Mouse (Mus musculus) olfactory bulb, adult 2 months (tissue): ENCODE data around the gene Lim2. TPM values are rescaled to one million over a fixed set of nuclear protein-coding genes. Genes with fewer than 3 reads are reported as not detected.

Experiments
- H3K27ac ChIP-seq: fragments of 200-500 bp; 2 replicates; pipeline ENCODE4 v1.5.1; 2012; ENCODE audit warnings: low read depth, low read length; ENCODE audit not compliant: insufficient read depth
- H3K4me1 ChIP-seq: fragments of 200-500 bp; 2 replicates; pipeline ENCODE4 v1.6.1; 2012; ENCODE audit warnings: low read length; ENCODE audit not compliant: control insufficient read depth, insufficient read depth
- H3K4me3 ChIP-seq: fragments of 200-500 bp; 2 replicates; pipeline ENCODE4 v1.5.1; 2012; ENCODE audit warnings: mild to moderate bottlenecking, low read depth, low read length, moderate library complexity; ENCODE audit not compliant: insufficient read depth
- CTCF ChIP-seq: fragments of 200-500 bp; IDR thresholded peaks from 2 replicates; pipeline ENCODE4 v1.5.1; 2012; ENCODE audit warnings: low read depth, mild to moderate bottlenecking, low read length, moderate library complexity; ENCODE audit not compliant: insufficient read depth
- POLR2A ChIP-seq: fragments of 200-500 bp; IDR thresholded peaks from 2 replicates; pipeline ENCODE4 v1.6.1; 2012; ENCODE audit warnings: mild to moderate bottlenecking, low read depth, low read length, moderate library complexity; ENCODE audit not compliant: insufficient read depth
- WGBS: fragments of 180-500 bp; shearing (Covaris S2); methylation state at CpG from one replicate; pipeline ENCODE4 v1.1.7; 2018; 5-methylcytosine and 5-hydroxymethylcytosine counted together
- polyA plus RNA-seq: library from polyadenylated mRNA; stranded (reverse); fragments of >200 nt; gene quantifications from 2 replicates; pipeline ENCODE4 v1.2.4, GENCODE M21; 2012; ENCODE audit warnings: low replicate concordance; ENCODE audit not compliant: missing spikeins, insufficient read depth, insufficient read length

Lim2 gene
- polyA plus RNA-seq, 1 experiment = not detected

GRCm38 (mm10) chr7:43481191-43481590 lies 53.7 kb downstream of the Lim2 start:
- Histone ChIP-seq H3K4me3 (no peak overlapping the region), H3K27ac (peak overlapping the region; percentile 93), H3K4me1 (peaks cover 47% of the 10 kb centered on the region)
- WGBS = 16% methylated on average over 3 of the region's 3 CpGs
- TF ChIP-seq POLR2A (no peak), CTCF (no peak)

- Histone ChIP-seq H3K27ac (peak overlapping the region; percentile 93), H3K4me1 (peaks cover 49% of the 10 kb centered on the region), H3K4me3 (no peak overlapping the region)
- 30% methylated on average over 8 of the region's 8 CpGs for WGBS
- TF ChIP-seq POLR2A (no peak), CTCF (no peak)
Measured at GRCm38 (mm10) chr7:43482090-43482716, 54.7 kb downstream of the Lim2 start.

GRCm38 (mm10) chr7:43483236-43483635 lies 55.8 kb downstream of the Lim2 start:
- no peak for TF ChIP-seq CTCF
- no peak for TF ChIP-seq POLR2A
- Histone ChIP-seq H3K4me3 (no peak overlapping the region), H3K4me1 (peaks cover 46% of the 10 kb centered on the region), H3K27ac (no peak overlapping the region; the same call in 1 of the 2 replicates)
- 44% methylated on average over 10 of the region's 10 CpGs for WGBS

Other genes starting within 250 kb of the Lim2 start
- gene Zfp715, start 114.4 kb upstream of the Lim2 start, polyA plus RNA-seq = not detected in 2 replicates
- gene Siglecf, start 76.3 kb upstream of the Lim2 start, polyA plus RNA-seq = not detected in 2 replicates
- gene Siglecg, start 19.5 kb upstream of the Lim2 start, polyA plus RNA-seq = not detected in 2 replicates
- not detected in 2 replicates for gene Nkg7, start 9.4 kb downstream of the Lim2 start, polyA plus RNA-seq
- not detected in 2 replicates for gene Cldnd2, start 13.1 kb downstream of the Lim2 start, polyA plus RNA-seq
- gene Etfb, start 16.4 kb downstream of the Lim2 start, polyA plus RNA-seq = not detected in 2 replicates
- not detected in 2 replicates for gene Gm45233, start 16.5 kb downstream of the Lim2 start, polyA plus RNA-seq
- gene Vsig10l, start 35.5 kb downstream of the Lim2 start, polyA plus RNA-seq = not detected in 2 replicates
- gene Iglon5, start 62.4 kb downstream of the Lim2 start, polyA plus RNA-seq = not detected in 2 replicates
- not detected in 2 replicates for gene 4931406B18Rik, start 78.3 kb downstream of the Lim2 start, polyA plus RNA-seq
- gene Cd33, start 116.8 kb downstream of the Lim2 start, polyA plus RNA-seq = not detected in 2 replicates
- not detected in 2 replicates for gene Zfp658, start 134.6 kb downstream of the Lim2 start, polyA plus RNA-seq
- gene Zfp719, start 151.9 kb downstream of the Lim2 start, polyA plus RNA-seq = not detected in 2 replicates
- gene Zfp819, start 179.5 kb downstream of the Lim2 start, polyA plus RNA-seq = not detected in 2 replicates
- not detected in 2 replicates for gene Ceacam18, start 207.0 kb downstream of the Lim2 start, polyA plus RNA-seq
- not detected in 2 replicates for gene Siglece, start 232.5 kb downstream of the Lim2 start, polyA plus RNA-seq
- not detected in 2 replicates for gene Ctu1, start 244.3 kb downstream of the Lim2 start, polyA plus RNA-seq